ENCODE assay signal across 14 mouse cellular contexts in the genomic region with DNA sequence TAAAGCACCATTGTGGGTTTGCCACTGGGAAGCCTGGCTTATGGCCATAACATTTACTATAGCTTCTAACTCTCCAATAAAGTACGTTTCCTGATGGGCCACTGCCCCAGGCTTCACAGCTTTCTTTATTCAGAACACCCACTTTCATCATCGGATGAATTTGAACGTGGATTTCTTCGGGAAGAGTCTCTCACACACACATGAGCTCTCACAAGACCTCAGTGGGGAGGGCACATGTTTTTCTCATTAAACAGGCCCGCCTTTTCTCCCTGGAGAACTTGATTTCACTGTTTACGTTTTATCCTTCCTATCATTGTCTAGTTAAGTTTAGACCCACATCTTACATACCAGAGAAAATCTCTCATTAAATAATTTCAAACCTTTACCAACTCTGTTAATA. TPM values are rescaled to one million over a fixed set of nuclear protein-coding genes. Genes with fewer than 3 reads are reported as not detected.
DNase-seq lines count a peak whose midpoint lies in the region; ATAC-seq and TF ChIP-seq lines count a peak whose summit lies in the region.
"Had no signal": no experiment of that assay in that cellular context is flagged by ENCODE, and none has a peak within 500 bp of the region (broad histone marks: within the 10 kb centered on the region; RNA-seq: fewer than 3 reads in every experiment).

No protein-coding gene starts in this region.

- H3K4me1 ChIP-seq in hindbrain, embryonic 13.5 days (replicated peaks): peaks cover 79% of the 10 kb centered on the region
- H3K4me1 ChIP-seq in hindbrain, embryonic 10.5 days (replicated peaks): peaks cover 39% of the 10 kb centered on the region
- peaks cover 52% of the 10 kb centered on the region for H3K4me1 ChIP-seq in embryonic facial prominence, embryonic 10.5 days

- no peak for DNase-seq in hindbrain, embryonic 10.5 days (ENCODE audit: low spot score)
- DNase-seq in NIH3T3 (ENCODE audit: low read depth): peak; percentile 43
- DNase-seq in embryonic facial prominence, embryonic 10.5 days (ENCODE audit: low spot score): peak; percentile 42
- no peak for DNase-seq in right cerebral cortex, postnatal 25 days
- no peak for DNase-seq in T-cell, adult 2 months (ENCODE audit: low spot score)
- DNase-seq: cerebellum, adult 18-20 months; kidney, adult 2 months; liver, postnatal 0 days; spleen, adult 18-20 months; thymus, adult 2 months had no signal

- H3K4me3 ChIP-seq in hindbrain, embryonic 13.5 days: 0 out of 2 replicates have a peak overlapping the region, but pooled peaks have one; percentile 5
- H3K4me3 ChIP-seq in hindbrain, embryonic 10.5 days: no peak overlapping the region
- H3K4me3 ChIP-seq in embryonic facial prominence, embryonic 10.5 days: peak overlapping the region; percentile 32; the same call in 1 of the 2 replicates
- H3K4me3 ChIP-seq in myocyte: no peak overlapping the region
- H3K4me3 ChIP-seq: heart, embryonic 13.5 days had no signal

- H3K79me2 ChIP-seq in myocyte (ENCODE audit: control insufficient read depth, insufficient read depth): peaks cover 98% of the 10 kb centered on the region

- 50% methylated on average over 6 of the region's 6 CpGs for WGBS in hindbrain, embryonic 13.5 days
- WGBS in hindbrain, embryonic 10.5 days: 64% methylated on average over 6 of the region's 6 CpGs
- WGBS in embryonic facial prominence, embryonic 10.5 days: 38% methylated on average over 6 of the region's 6 CpGs

- no peak overlapping the region for H3K9ac ChIP-seq in hindbrain, embryonic 13.5 days
- H3K9ac ChIP-seq: heart, embryonic 13.5 days; liver, postnatal 0 days had no signal

- no peak for ATAC-seq in hindbrain, embryonic 13.5 days (ENCODE audit: low FRiP score)
- ATAC-seq: liver, postnatal 0 days; midbrain, embryonic 16.5 days had no signal

- no peaks in the 10 kb centered on the region for H3K27me3 ChIP-seq in hindbrain, embryonic 13.5 days
- no peaks in the 10 kb centered on the region for H3K27me3 ChIP-seq in hindbrain, embryonic 10.5 days (ENCODE audit: insufficient read depth, poor library complexity, severe bottlenecking)
- H3K27me3 ChIP-seq in embryonic facial prominence, embryonic 10.5 days (replicated peaks; ENCODE audit: low read depth, poor library complexity, severe bottlenecking): no peaks in the 10 kb centered on the region
- H3K27me3 ChIP-seq in myocyte (ENCODE audit: control insufficient read depth, insufficient read depth, insufficient read length): no peaks in the 10 kb centered on the region
- H3K27me3 ChIP-seq: heart, embryonic 13.5 days had no signal

- H3ac ChIP-seq in myocyte (ENCODE audit: control insufficient read depth, insufficient read length): no peak overlapping the region

- H3K27ac ChIP-seq in hindbrain, embryonic 13.5 days: no peak overlapping the region
- no peak overlapping the region for H3K27ac ChIP-seq in hindbrain, embryonic 10.5 days
- no peak overlapping the region for H3K27ac ChIP-seq in embryonic facial prominence, embryonic 10.5 days (replicated peaks)

- TF ChIP-seq POLR2A in myocyte (IDR thresholded peaks at IDR 0.05; ENCODE audit: insufficient read length, low read depth): no peak

- H3K36me3 ChIP-seq in hindbrain, embryonic 13.5 days: peaks cover 34% of the 10 kb centered on the region
- peaks cover 59% of the 10 kb centered on the region for H3K36me3 ChIP-seq in hindbrain, embryonic 10.5 days
- H3K36me3 ChIP-seq in embryonic facial prominence, embryonic 10.5 days (replicated peaks): peaks cover 54% of the 10 kb centered on the region
- H3K36me3 ChIP-seq in myocyte (ENCODE audit: control insufficient read depth, insufficient read depth): peaks cover 5% of the 10 kb centered on the region

- no peaks in the 10 kb centered on the region for H3K9me3 ChIP-seq in hindbrain, embryonic 13.5 days
- H3K9me3 ChIP-seq in hindbrain, embryonic 10.5 days: no peaks in the 10 kb centered on the region
- H3K9me3 ChIP-seq in embryonic facial prominence, embryonic 10.5 days: no peaks in the 10 kb centered on the region
- H3K9me3 ChIP-seq: heart, embryonic 13.5 days had no signal

- peak overlapping the region; percentile 35 for H3K4me2 ChIP-seq in hindbrain, embryonic 13.5 days
- H3K4me2 ChIP-seq in myocyte (ENCODE audit: low read depth): peak overlapping the region; percentile 19
- H3K4me2 ChIP-seq: heart, embryonic 13.5 days had no signal

TF ChIP-seq in myocyte, 11 proteins besides CTCF, POLR2A, EP300 and RAD21:
- TF ChIP-seq TCF12 (IDR thresholded peaks at IDR 0.05; ENCODE audit: insufficient read depth, poor library complexity, severe bottlenecking) (no peak), REST (IDR thresholded peaks at IDR 0.05; ENCODE audit: insufficient read depth, insufficient read length) (no peak), MYOG (IDR thresholded peaks at IDR 0.05; ENCODE audit: control insufficient read depth in 1 of 3, insufficient read depth in 1 of 3, insufficient read length in 2 of 3, low read depth in 2 of 3) (no peak), E2F4 (IDR thresholded peaks at IDR 0.05; ENCODE audit: insufficient read depth) (no peak), MAX (IDR thresholded peaks at IDR 0.05; ENCODE audit: low read depth) (no peak), SRF (IDR thresholded peaks at IDR 0.05; ENCODE audit: control insufficient read depth, insufficient read length, low read depth) (no peak), CEBPB (IDR thresholded peaks at IDR 0.05; ENCODE audit: insufficient read depth, poor library complexity, severe bottlenecking) (no peak)

RNA-seq across cellular contexts. Expression of a gene that starts 10.7 kb away (rescaled TPM):
- polyA plus RNA-seq in hindbrain, embryonic 13.5 days (2015; fragmentation: Nextera tagmentation; extraction: Ambion mirVana): 86.6 and 97.1 TPM in 2 replicates
- polyA plus RNA-seq in hindbrain, embryonic 10.5 days (2016; fragmentation: Nextera tagmentation; extraction: Ambion mirVana): 29.3 and 75.7 TPM in 2 replicates
- 17.3 and 18.1 TPM in 2 replicates for polyA plus RNA-seq in embryonic facial prominence, embryonic 10.5 days (2016; fragmentation: Nextera tagmentation; extraction: Ambion mirVana)
- 13.8 TPM for polyA plus RNA-seq in myocyte (2012; fragmentation: generic; extraction: Trizol)

Comparison
In these comparisons a context has a peak if more than half of its experiments do, and no peak if none do; other contexts are left out.
1. H3K4me3 ChIP-seq: peak in hindbrain, embryonic 13.5 days (single experiment) and embryonic facial prominence, embryonic 10.5 days (single experiment); none in hindbrain, embryonic 10.5 days (single experiment) and myocyte (single experiment).
2. DNase-seq: peak in NIH3T3 (single experiment) and embryonic facial prominence, embryonic 10.5 days (single experiment); none in hindbrain, embryonic 10.5 days (single experiment), right cerebral cortex, postnatal 25 days (single experiment) and T-cell, adult 2 months (single experiment).